Mouse (Mus musculus) cerebellum, adult 2 months (tissue): ENCODE data around the gene Fgfr2. TPM values are rescaled to one million over a fixed set of nuclear protein-coding genes. Genes with fewer than 3 reads are reported as not detected.
A peak's percentile ranks its signal among the peaks of the same experiment; 100 is the strongest.
"Not testable (repeated sequence)": the region's sequence is repeated elsewhere in the genome, so short reads cannot be mapped to it uniquely, and the experiment has no call there.

Experiments
- DNase-seq, 2 experiments: peaks; one replicate each; pipeline ENCODE4 v3.0.0; 2021
- H3K27ac ChIP-seq: fragments of 200-500 bp; 2 replicates; pipeline ENCODE4 v1.5.1; 2012; ENCODE audit warnings: low read length, control low read depth, inconsistent platforms; ENCODE audit not compliant: insufficient read depth
- H3K27me3 ChIP-seq: fragments of 200-500 bp; 2 replicates; pipeline ENCODE4 v1.6.1; 2012; ENCODE audit warnings: inconsistent platforms, mild to moderate bottlenecking, low read length, moderate library complexity; ENCODE audit not compliant: control insufficient read depth, insufficient read depth
- H3K4me1 ChIP-seq: fragments of 200-500 bp; 2 replicates; pipeline ENCODE4 v1.6.1; 2011; ENCODE audit warnings: low read length; ENCODE audit not compliant: control insufficient read depth, insufficient read depth
- H3K4me3 ChIP-seq: fragments of 200-500 bp; replicated peaks from 2 replicates; pipeline ENCODE3; 2011; ENCODE audit warnings: mild to moderate bottlenecking, low read depth, low read length, control low read depth; ENCODE audit not compliant: insufficient read depth
- CTCF ChIP-seq: fragments of 200-500 bp; IDR thresholded peaks from 2 replicates; pipeline ENCODE4 v1.5.1; 2011; ENCODE audit warnings: low read depth, mild to moderate bottlenecking, control low read depth, low read length, moderate library complexity, borderline replicate concordance; ENCODE audit not compliant: insufficient read depth
- POLR2A ChIP-seq: fragments of 200-500 bp; IDR thresholded peaks from 2 replicates; pipeline ENCODE4 v1.6.1; 2011; ENCODE audit warnings: low read length, control low read depth, borderline replicate concordance; ENCODE audit not compliant: insufficient read depth
- WGBS: fragments of 180-500 bp; shearing (Covaris S2); methylation state at CpG from one replicate; pipeline ENCODE4 v1.1.7; 2018; 5-methylcytosine and 5-hydroxymethylcytosine counted together
- polyA plus RNA-seq: library from polyadenylated mRNA; depleted of rRNA; stranded (reverse); fragments of >200 nt; gene quantifications from 2 replicates; pipeline ENCODE4 v1.2.3, GENCODE M21; 2012

Gene Fgfr2
- polyA plus RNA-seq, 1 experiment: 95.3 TPM

DNA sequence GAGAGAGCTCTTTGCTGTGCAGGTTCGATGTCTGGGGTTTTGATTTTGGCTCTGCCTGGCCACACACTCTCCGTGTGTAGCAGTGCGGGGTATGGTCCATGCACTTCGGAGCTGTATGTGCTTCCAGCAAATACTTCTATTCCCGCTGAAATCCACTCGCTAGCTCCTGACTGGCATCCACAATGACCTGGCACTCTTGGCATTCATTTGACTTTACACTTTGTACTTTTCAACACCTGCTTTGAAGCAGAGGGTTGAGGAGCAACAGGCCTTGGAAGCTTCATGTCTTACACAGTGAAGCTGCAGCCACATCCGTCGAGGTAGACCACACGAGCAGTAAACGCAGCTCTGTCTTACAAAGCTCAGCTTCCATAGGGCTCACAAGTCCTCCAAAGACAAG is 2715.5 kb downstream of the Fgfr2 start:
- no peak overlapping the region for H3K4me3 ChIP-seq
- DNase-seq: no peak
- no peaks in the 10 kb centered on the region for H3K27me3 ChIP-seq
- H3K4me1 ChIP-seq: no peaks in the 10 kb centered on the region
- TF ChIP-seq CTCF: no peak
- TF ChIP-seq POLR2A: no peak
- no peak overlapping the region for H3K27ac ChIP-seq
- 90% methylated on average over 10 of the region's 10 CpGs for WGBS

DNA sequence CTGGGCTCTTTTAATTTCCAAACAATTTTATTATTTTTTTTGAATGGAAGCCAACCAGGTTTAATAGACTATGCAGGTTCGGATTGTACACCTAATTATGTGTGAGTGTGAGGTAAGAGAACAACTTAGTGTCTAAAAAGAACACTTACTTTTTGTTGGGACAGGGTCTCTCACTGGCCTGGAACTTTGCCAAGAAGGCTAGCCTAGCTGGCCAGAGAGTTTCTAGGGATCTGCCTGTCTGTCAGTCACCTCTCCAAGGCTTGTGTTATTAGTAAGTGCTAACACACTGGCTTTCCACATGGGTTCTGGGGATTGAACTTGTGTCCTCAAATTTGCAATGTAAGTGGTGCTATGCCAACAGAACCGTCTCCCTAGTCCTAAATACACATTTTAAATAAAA is 2719.8 kb downstream of the Fgfr2 start:
- no peak overlapping the region for H3K27ac ChIP-seq
- 68% methylated on average over 2 of the region's 2 CpGs for WGBS
- no peaks in the 10 kb centered on the region for H3K4me1 ChIP-seq
- no peak overlapping the region for H3K4me3 ChIP-seq
- TF ChIP-seq POLR2A (no peak), CTCF (no peak)
- no peaks in the 10 kb centered on the region for H3K27me3 ChIP-seq
- no peak for DNase-seq

- no peak for DNase-seq
- H3K27me3 ChIP-seq: no peaks in the 10 kb centered on the region
- H3K4me3 ChIP-seq: no peak overlapping the region
- no peak overlapping the region for H3K27ac ChIP-seq
- WGBS: 91% methylated on average over 2 of the region's 2 CpGs
- TF ChIP-seq POLR2A (no peak), CTCF (no peak)
- no peaks in the 10 kb centered on the region for H3K4me1 ChIP-seq
Measured at GRCm38 (mm10) chr7:130394697-130395096, 2728.5 kb downstream of the Fgfr2 start.

- not testable (repeated sequence) for H3K4me1 ChIP-seq, H3K27me3 ChIP-seq, H3K27ac ChIP-seq, H3K4me3 ChIP-seq, DNase-seq
- 96% methylated on average over 1 of the region's 1 CpGs for WGBS
Measured at GRCm38 (mm10) chr7:130390060-130390459, 2733.1 kb downstream of the Fgfr2 start.

- Histone ChIP-seq H3K27ac (no peak overlapping the region; the same call in 1 of the 2 replicates), H3K27me3 (no peaks in the 10 kb centered on the region), H3K4me1 (peaks cover 2% of the 10 kb centered on the region; the same call in 1 of the 2 replicates), H3K4me3 (no peak overlapping the region)
- no peak for DNase-seq
- TF ChIP-seq CTCF: no peak
- no peak for TF ChIP-seq POLR2A
- 45% methylated on average over 3 of the region's 3 CpGs for WGBS
Measured at GRCm38 (mm10) chr7:130386308-130386707, 2736.8 kb downstream of the Fgfr2 start.

DNA sequence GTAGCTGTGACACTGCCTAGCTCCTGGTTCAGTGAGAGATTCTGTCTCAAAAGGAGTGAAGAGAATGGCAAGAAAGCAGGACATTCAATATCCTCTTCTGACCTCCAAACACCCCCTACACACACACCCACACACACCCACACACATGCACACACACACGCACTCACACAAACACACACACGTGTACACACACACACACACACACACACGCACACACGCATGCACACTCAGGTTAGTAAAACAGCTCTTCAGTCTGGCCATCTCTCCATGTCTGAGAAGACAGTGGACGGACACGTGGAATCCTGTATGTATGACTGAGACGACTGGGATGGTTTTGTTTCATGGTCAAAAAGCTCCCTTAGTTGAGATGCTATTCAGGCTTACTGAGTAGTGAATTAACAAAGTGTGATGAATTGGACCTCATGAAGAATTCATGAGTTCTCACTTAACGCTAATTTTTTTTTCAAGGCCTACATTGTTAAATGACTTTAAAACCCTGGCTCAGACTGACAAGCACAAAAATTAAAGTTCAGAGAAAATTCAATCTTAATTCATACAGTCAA is 2737.3 kb downstream of the Fgfr2 start:
- Histone ChIP-seq H3K4me3 (no peak overlapping the region), H3K27ac (no peak overlapping the region), H3K4me1 (peaks cover 5% of the 10 kb centered on the region), H3K27me3 (no peaks in the 10 kb centered on the region)
- WGBS: 57% methylated on average over 8 of the region's 8 CpGs
- DNase-seq: no peak
- no peak for TF ChIP-seq POLR2A
- TF ChIP-seq CTCF: no peak

DNA sequence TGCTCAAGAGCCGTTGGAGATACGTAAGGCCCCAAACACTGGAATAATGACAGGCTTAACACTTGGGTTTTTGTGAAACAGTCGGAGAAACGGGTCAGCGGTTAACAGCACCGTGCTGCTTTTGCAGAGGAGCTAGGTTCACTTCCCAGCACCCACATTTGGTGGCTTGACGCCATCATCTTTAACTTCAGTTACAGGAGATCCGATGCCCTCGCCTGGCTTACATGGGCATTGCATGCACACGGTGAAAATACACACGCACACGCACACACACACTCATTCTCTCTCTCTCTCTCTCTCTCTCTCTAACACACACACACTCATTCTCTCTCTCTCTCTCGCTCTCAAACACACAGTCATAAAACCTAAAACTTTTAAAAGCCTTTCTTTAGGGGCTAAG is 2741.0 kb downstream of the Fgfr2 start:
- TF ChIP-seq CTCF (no peak), POLR2A (no peak)
- H3K4me1 ChIP-seq: peaks cover 8% of the 10 kb centered on the region
- WGBS: 88% methylated on average over 13 of the region's 13 CpGs
- no peak overlapping the region for H3K4me3 ChIP-seq
- no peak for DNase-seq
- H3K27ac ChIP-seq: no peak overlapping the region
- H3K27me3 ChIP-seq: no peaks in the 10 kb centered on the region

GRCm38 (mm10) chr7:130381387-130381951 is 2741.7 kb downstream of the Fgfr2 start:
- Histone ChIP-seq H3K27me3 (no peaks in the 10 kb centered on the region), H3K4me1 (peaks cover 8% of the 10 kb centered on the region), H3K4me3 (no peak overlapping the region), H3K27ac (peak overlapping the region; percentile 3)
- no peak for TF ChIP-seq CTCF
- no peak for DNase-seq
- WGBS: 27% methylated on average over 8 of the region's 8 CpGs

DNA sequence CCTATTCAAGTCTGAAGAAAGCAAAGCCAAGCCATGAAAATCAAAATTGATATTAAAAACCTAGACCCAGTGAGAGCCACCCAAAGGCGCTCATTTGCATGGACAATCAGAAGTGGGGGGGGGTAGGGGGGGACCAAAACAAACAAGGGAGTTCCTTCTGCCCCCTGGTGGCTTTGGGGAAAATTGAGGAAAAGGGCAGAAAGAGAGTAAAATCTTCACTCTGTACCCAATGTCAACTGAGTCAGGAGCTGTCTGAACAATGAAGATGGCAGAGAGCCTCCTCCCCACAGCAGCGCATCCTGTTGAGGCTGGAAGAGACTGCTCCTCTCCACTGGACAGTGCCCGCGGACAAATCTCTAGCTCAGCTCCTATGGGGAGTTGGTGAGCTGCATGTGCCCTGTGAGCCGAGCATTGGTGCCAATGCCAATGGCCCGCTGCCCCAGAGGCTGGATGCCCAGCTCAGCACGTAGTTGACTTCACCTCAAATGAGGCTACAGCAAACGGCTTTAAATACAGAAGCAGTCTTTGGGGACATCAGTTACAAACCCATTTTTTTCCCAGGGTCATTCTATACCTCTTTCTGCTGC is 2742.3 kb downstream of the Fgfr2 start:
- WGBS: 5% methylated on average over 8 of the region's 8 CpGs
- peaks cover 8% of the 10 kb centered on the region for H3K4me1 ChIP-seq
- no peaks in the 10 kb centered on the region for H3K27me3 ChIP-seq
- no peak overlapping the region for H3K4me3 ChIP-seq
- DNase-seq: peak; percentile 81 to 86
- TF ChIP-seq POLR2A (no peak), CTCF (0 out of 2 replicates have a peak, but pooled peaks have one; percentile 20)
- peak overlapping the region; percentile 3 for H3K27ac ChIP-seq
